Mouse (Mus musculus) liver, embryonic 16.5 days (tissue): ENCODE results near the gene Cdadc1. TPM values are rescaled to one million over a fixed set of nuclear protein-coding genes. Genes with fewer than 3 reads are reported as not detected.

ENCODE experiments used
- ATAC-seq: fragments of 200-750 bp; cut with Nextera tagmentation; 2 replicates; pipeline ENCODE4 v1.8.0; 2017; ENCODE audit warnings: low read depth, mild to moderate bottlenecking, moderate number of reproducible peaks, moderate library complexity
- H3K27ac ChIP-seq: fragments of 300-500 bp; sonication (generic); 2 replicates; pipeline ENCODE4 v1.5.1; 2014; ENCODE audit warnings: mild to moderate bottlenecking, low read length
- H3K27me3 ChIP-seq: fragments of 300-500 bp; sonication (generic); 2 replicates; pipeline ENCODE4 v1.6.1; 2014; ENCODE audit warnings: low read depth, low read length, mixed read lengths; ENCODE audit not compliant: control insufficient read depth, insufficient read depth
- H3K36me3 ChIP-seq: fragments of 300-500 bp; sonication (generic); 2 replicates; pipeline ENCODE4 v1.6.1; 2014; ENCODE audit warnings: mild to moderate bottlenecking; ENCODE audit not compliant: control insufficient read depth, insufficient read depth
- H3K4me1 ChIP-seq: fragments of 300-500 bp; sonication (generic); 2 replicates; pipeline ENCODE4 v1.6.1; 2014; ENCODE audit warnings: low read depth, low read length, mixed read lengths; ENCODE audit not compliant: control insufficient read depth
- H3K4me2 ChIP-seq: fragments of 300-500 bp; sonication (generic); 2 replicates; pipeline ENCODE4 v1.6.1; 2014; ENCODE audit warnings: low read depth, low read length, mixed read lengths
- H3K4me3 ChIP-seq: fragments of 300-500 bp; sonication (generic); 2 replicates; pipeline ENCODE4 v1.5.1; 2014; ENCODE audit warnings: low read depth, mild to moderate bottlenecking, low read length
- H3K9ac ChIP-seq: fragments of 300-500 bp; sonication (generic); 2 replicates; pipeline ENCODE4 v1.6.1; 2014; ENCODE audit warnings: low read depth, low read length
- H3K9me3 ChIP-seq: fragments of 300-500 bp; sonication (generic); replicated peaks from 2 replicates; pipeline ENCODE4 v1.6.1; 2016; ENCODE audit warnings: low read length; ENCODE audit not compliant: control insufficient read depth
- WGBS: fragments of 180-500 bp; shearing (Covaris S2); extraction: QIAGEN DNeasy Blood & Tissue Kit; methylation state at CpG from one replicate; pipeline ENCODE4 v1.1.7; 2014; ENCODE audit not compliant: insufficient replicate concordance; 5-methylcytosine and 5-hydroxymethylcytosine counted together
- polyA plus RNA-seq: library from polyadenylated mRNA; unstranded; fragments of >200 nt; fragmentation: Nextera tagmentation; extraction: Ambion mirVana; gene quantifications from 2 replicates; pipeline ENCODE4 v1.2.1, GENCODE M21; 2015

Cdadc1 gene
- polyA plus RNA-seq, 1 experiment from 2014 or later, result 16.2 TPM

DNA sequence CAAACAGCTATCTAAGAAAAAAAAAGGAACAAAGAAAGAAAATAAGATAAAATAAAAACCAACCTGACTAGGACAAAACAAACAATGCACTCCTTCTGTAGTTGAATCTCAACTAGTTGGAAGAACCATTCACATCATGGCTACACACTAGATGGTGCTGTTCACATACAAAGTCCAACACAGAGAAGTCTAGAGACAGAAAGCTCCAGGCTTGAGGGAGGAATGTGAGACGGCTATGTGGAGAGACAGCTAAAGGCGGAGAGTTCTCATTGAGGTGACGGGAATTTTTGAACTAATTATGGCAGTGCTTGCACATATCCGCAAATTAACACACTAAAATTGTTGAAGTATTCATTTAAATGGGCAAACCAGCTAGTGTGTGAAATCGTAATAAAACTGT, 43.7 kb downstream of the Cdadc1 start:
- Histone ChIP-seq H3K36me3 (no peaks in the 10 kb centered on the region), H3K4me2 (no peak overlapping the region), H3K27me3 (no peaks in the 10 kb centered on the region), H3K27ac (no peak overlapping the region), H3K4me3 (no peak overlapping the region), H3K9ac (no peak overlapping the region), H3K9me3 (no peaks in the 10 kb centered on the region), H3K4me1 (no peaks in the 10 kb centered on the region; the same call in 1 of the 2 replicates)
- no peak for ATAC-seq
- WGBS, result 73% methylated on average over 5 of the region's 5 CpGs

GRCm38 (mm10) chr14:59551956-59552355, 45.8 kb downstream of the Cdadc1 start:
- H3K9me3 ChIP-seq, result no peaks in the 10 kb centered on the region
- no peak overlapping the region for H3K9ac ChIP-seq
- no peaks in the 10 kb centered on the region for H3K36me3 ChIP-seq
- WGBS, result 67% methylated on average over 8 of the region's 8 CpGs
- H3K4me3 ChIP-seq, result no peak overlapping the region
- no peak overlapping the region; the same call in 1 of the 2 replicates for H3K4me2 ChIP-seq
- no peaks in the 10 kb centered on the region; the same call in 1 of the 2 replicates for H3K4me1 ChIP-seq
- H3K27ac ChIP-seq, result no peak overlapping the region
- H3K27me3 ChIP-seq, result no peaks in the 10 kb centered on the region
- ATAC-seq, result peak; percentile 49

DNA sequence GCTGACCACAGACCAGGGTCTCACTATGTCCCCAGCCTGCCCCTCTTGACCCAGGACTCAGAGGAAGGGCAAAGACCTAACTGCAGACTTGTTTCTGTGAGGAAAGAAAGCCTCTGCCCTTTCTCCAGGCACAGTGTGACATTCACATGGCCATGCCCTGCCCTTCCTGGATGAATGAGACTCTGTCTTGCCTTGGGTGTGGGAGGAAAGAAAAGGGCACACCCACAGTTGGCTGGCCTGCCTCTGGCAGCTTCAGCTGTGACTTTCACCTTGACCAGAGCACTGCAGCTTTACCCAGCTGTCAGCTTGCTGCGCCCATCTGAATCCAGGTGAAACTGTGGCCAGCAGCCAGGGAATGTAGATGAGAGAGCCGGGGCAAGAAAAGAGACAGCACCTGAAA, 46.9 kb downstream of the Cdadc1 start:
- Histone ChIP-seq H3K27me3 (no peaks in the 10 kb centered on the region), H3K27ac (no peak overlapping the region), H3K9me3 (no peaks in the 10 kb centered on the region), H3K4me2 (no peak overlapping the region), H3K4me1 (no peaks in the 10 kb centered on the region; the same call in 1 of the 2 replicates), H3K9ac (no peak overlapping the region), H3K4me3 (no peak overlapping the region), H3K36me3 (no peaks in the 10 kb centered on the region)
- WGBS, result 71% methylated on average over 2 of the region's 2 CpGs
- ATAC-seq, result no peak

GRCm38 (mm10) chr14:59549106-59549505, 48.7 kb downstream of the Cdadc1 start:
- no peaks in the 10 kb centered on the region; the same call in 1 of the 2 replicates for H3K4me1 ChIP-seq
- no peak for ATAC-seq
- no peak overlapping the region for H3K4me2 ChIP-seq
- H3K9me3 ChIP-seq, result no peaks in the 10 kb centered on the region
- H3K4me3 ChIP-seq, result no peak overlapping the region
- H3K36me3 ChIP-seq, result no peaks in the 10 kb centered on the region
- WGBS, result 72% methylated on average over 6 of the region's 6 CpGs
- H3K27ac ChIP-seq, result no peak overlapping the region
- H3K9ac ChIP-seq, result no peak overlapping the region
- no peaks in the 10 kb centered on the region for H3K27me3 ChIP-seq

- Histone ChIP-seq H3K4me1 (no peaks in the 10 kb centered on the region; the same call in 1 of the 2 replicates), H3K9me3 (no peaks in the 10 kb centered on the region), H3K36me3 (no peaks in the 10 kb centered on the region), H3K4me3 (no peak overlapping the region), H3K27me3 (no peaks in the 10 kb centered on the region), H3K4me2 (no peak overlapping the region), H3K27ac (no peak overlapping the region), H3K9ac (no peak overlapping the region)
- 61% methylated on average over 2 of the region's 2 CpGs for WGBS
- no peak for ATAC-seq
Measured at GRCm38 (mm10) chr14:59548532-59548931, 49.2 kb downstream of the Cdadc1 start.

- Histone ChIP-seq H3K27ac (0 out of 2 replicates have a peak overlapping the region, but pooled peaks have one; percentile 36), H3K36me3 (no peaks in the 10 kb centered on the region), H3K4me1 (no peaks in the 10 kb centered on the region; the same call in 1 of the 2 replicates), H3K9ac (no peak overlapping the region), H3K27me3 (no peaks in the 10 kb centered on the region), H3K9me3 (no peaks in the 10 kb centered on the region), H3K4me3 (no peak overlapping the region), H3K4me2 (no peak overlapping the region)
- ATAC-seq, result peak; percentile 60
- 63% methylated on average over 5 of the region's 5 CpGs for WGBS
Measured at GRCm38 (mm10) chr14:59547530-59547929, 50.2 kb downstream of the Cdadc1 start.

DNA sequence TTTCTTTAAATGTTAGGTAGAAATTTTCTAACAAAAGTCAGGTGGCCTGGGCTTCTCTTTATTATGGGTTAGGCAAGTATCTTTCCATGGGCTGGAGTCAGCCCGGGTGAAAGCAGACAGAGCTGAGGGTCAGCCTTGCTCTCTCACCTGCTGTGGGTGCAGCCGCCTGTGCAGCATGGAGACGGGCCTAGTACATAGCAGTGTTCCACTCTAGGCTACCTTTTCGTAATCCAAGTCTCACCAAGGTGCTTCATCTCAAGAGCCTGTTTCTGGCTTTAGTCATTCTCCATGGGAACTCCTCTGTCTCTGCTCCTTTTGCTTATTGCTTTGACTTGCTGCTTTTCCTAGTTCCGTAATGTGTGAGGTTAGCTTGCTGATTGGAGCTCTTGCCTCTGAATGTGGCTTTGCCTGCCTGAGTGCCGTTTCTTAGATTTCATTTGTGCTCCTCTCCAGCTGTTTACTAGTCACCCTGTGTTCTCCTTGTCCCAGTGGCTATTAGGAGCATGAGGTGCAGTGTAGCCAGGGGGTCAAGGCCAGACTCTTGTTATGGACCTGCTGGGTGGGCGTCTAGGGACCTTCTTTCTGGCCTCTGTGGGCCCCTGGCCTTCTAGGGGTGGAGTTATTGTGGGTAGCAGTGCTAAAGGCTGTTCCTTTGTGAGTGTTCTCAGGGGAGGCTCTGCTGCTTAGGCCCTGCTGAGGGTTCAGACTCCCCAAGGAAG, 51.4 kb downstream of the Cdadc1 start:
- Histone ChIP-seq H3K4me3 (no peak overlapping the region), H3K27ac (no peak overlapping the region)
- ATAC-seq, result no peak

GRCm38 (mm10) chr14:59543956-59544355, 53.8 kb downstream of the Cdadc1 start:
- Histone ChIP-seq H3K4me2 (no peak overlapping the region), H3K27me3 (no peaks in the 10 kb centered on the region), H3K4me1 (no peaks in the 10 kb centered on the region; the same call in 1 of the 2 replicates), H3K4me3 (no peak overlapping the region), H3K9ac (no peak overlapping the region), H3K27ac (0 out of 2 replicates have a peak overlapping the region, but pooled peaks have one; percentile 26), H3K36me3 (no peaks in the 10 kb centered on the region), H3K9me3 (no peaks in the 10 kb centered on the region)
- ATAC-seq, result no peak
- 59% methylated on average over 5 of the region's 5 CpGs for WGBS

More for the DNA sequence above, 51.4 kb downstream of the Cdadc1 start:
- 71% methylated on average over 7 of the region's 7 CpGs for WGBS
- no peaks in the 10 kb centered on the region; the same call in 1 of the 2 replicates for H3K4me1 ChIP-seq
- H3K4me2 ChIP-seq, result no peak overlapping the region
- H3K36me3 ChIP-seq, result no peaks in the 10 kb centered on the region
- H3K9me3 ChIP-seq, result no peaks in the 10 kb centered on the region
- H3K9ac ChIP-seq, result no peak overlapping the region
- no peaks in the 10 kb centered on the region for H3K27me3 ChIP-seq

DNA sequence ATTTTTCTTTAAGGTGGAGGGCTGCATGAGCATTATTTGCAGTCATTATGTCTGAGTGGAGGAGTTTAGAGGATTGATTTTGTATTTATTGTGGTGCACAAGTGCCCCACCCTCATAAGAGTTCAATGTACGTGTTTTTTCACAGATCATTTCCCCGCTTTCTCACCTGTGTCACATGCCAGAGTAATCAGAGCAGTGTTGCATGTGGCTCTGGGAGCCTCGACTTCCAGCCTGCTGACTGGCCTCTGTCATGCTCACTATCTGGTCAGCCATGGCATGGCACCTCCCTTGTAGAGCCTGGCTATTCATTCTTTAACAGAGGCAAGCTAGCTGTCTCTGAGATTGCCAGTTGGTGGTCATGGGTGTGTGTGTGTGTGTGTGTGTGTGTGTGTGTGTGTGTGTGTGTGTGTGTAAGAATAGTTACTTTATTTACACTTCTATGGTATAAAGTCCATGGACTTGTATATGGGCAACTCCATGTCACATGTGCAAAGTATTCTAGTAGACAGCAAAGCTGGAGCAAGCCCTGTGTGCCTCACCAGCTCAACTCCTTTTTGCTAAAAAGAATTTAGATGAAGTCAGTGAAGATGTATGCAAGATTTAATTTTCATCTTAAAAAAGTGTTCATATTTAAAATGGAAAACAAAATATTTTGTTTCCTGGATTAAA, 54.5 kb downstream of the Cdadc1 start:
- Histone ChIP-seq H3K4me3 (no peak overlapping the region), H3K9me3 (no peaks in the 10 kb centered on the region), H3K4me1 (no peaks in the 10 kb centered on the region; the same call in 1 of the 2 replicates), H3K27ac (no peak overlapping the region), H3K27me3 (no peaks in the 10 kb centered on the region), H3K36me3 (no peaks in the 10 kb centered on the region), H3K4me2 (no peak overlapping the region), H3K9ac (no peak overlapping the region)
- WGBS, result 72% methylated on average over 3 of the region's 3 CpGs
- peak; percentile 30; the same call in 1 of the 2 replicates for ATAC-seq
